Mouse (Mus musculus): ENCODE results near the gene Zfp54. TPM values are rescaled to one million over a fixed set of nuclear protein-coding genes. Genes with fewer than 3 reads are reported as not detected.
"Not testable (repeated sequence)": the region's sequence is repeated elsewhere in the genome, so short reads cannot be mapped to it uniquely, and the experiment has no call there.

The Zfp54 gene
- total RNA-seq (2017) = 5.9 and 6.3 TPM in 2 replicates

- ATAC-seq (replicated peaks; ENCODE audit: low read depth, poor library complexity, severe bottlenecking) = peak; percentile 97
Measured at GRCm38 (mm10) chr17:21422664-21423599, at the start of gene Zfp54. Gene Zfp54 (plus strand): TSS chr17:21423227.

GRCm38 (mm10) chr17:21375311-21375710 lies 47.7 kb upstream of the Zfp54 start:
- ATAC-seq (replicated peaks; ENCODE audit: low read depth, poor library complexity, severe bottlenecking) = no peak

- peak; percentile 99 for ATAC-seq (replicated peaks; ENCODE audit: low read depth, poor library complexity, severe bottlenecking)
Measured at GRCm38 (mm10) chr17:21383391-21384056, 39.5 kb upstream of the Zfp54 start, which contains the start of gene Zfp677. Gene Zfp677 (plus strand): TSS chr17:21383748.

GRCm38 (mm10) chr17:21384057-21384411 lies 39.0 kb upstream of the Zfp54 start:
- ATAC-seq (replicated peaks; ENCODE audit: low read depth, poor library complexity, severe bottlenecking) = peak; percentile 43

GRCm38 (mm10) chr17:21438806-21439400 lies 15.9 kb downstream of the Zfp54 start:
- not testable (repeated sequence) for ATAC-seq (replicated peaks; ENCODE audit: low read depth, poor library complexity, severe bottlenecking)

- peak; percentile 80 for ATAC-seq (replicated peaks; ENCODE audit: low read depth, poor library complexity, severe bottlenecking)
Measured at GRCm38 (mm10) chr17:21449669-21450068, 26.6 kb downstream of the Zfp54 start.

GRCm38 (mm10) chr17:21450138-21450704 lies 27.2 kb downstream of the Zfp54 start, which contains the start of gene Zfp51:
Gene Zfp51 (plus strand): TSS chr17:21450374.
- ATAC-seq (replicated peaks; ENCODE audit: low read depth, poor library complexity, severe bottlenecking) = peak; percentile 99

GRCm38 (mm10) chr17:21463550-21463949 lies 40.5 kb downstream of the Zfp54 start:
- no peak for ATAC-seq (replicated peaks; ENCODE audit: low read depth, poor library complexity, severe bottlenecking)

GRCm38 (mm10) chr17:21472032-21472652 lies 49.1 kb downstream of the Zfp54 start:
- ATAC-seq (replicated peaks; ENCODE audit: low read depth, poor library complexity, severe bottlenecking) = no peak

GRCm38 (mm10) chr17:21472653-21473307 lies 49.8 kb downstream of the Zfp54 start:
- ATAC-seq (replicated peaks; ENCODE audit: low read depth, poor library complexity, severe bottlenecking) = peak; percentile 79

- 0 out of 2 replicates have a peak, but pooled peaks have one; percentile 25 for ATAC-seq (replicated peaks; ENCODE audit: low read depth, poor library complexity, severe bottlenecking)
Measured at GRCm38 (mm10) chr17:21473362-21474190, 50.5 kb downstream of the Zfp54 start.

GRCm38 (mm10) chr17:21474729-21475128 lies 51.7 kb downstream of the Zfp54 start:
- not testable (repeated sequence) for ATAC-seq (replicated peaks; ENCODE audit: low read depth, poor library complexity, severe bottlenecking)

- ATAC-seq (replicated peaks; ENCODE audit: low read depth, poor library complexity, severe bottlenecking) = not testable (repeated sequence)
Measured at GRCm38 (mm10) chr17:21475290-21475689, 52.3 kb downstream of the Zfp54 start.

- not testable (repeated sequence) for ATAC-seq (replicated peaks; ENCODE audit: low read depth, poor library complexity, severe bottlenecking)
Measured at GRCm38 (mm10) chr17:21476351-21476750, 53.3 kb downstream of the Zfp54 start.

GRCm38 (mm10) chr17:21478103-21478777 lies 55.2 kb downstream of the Zfp54 start:
- not testable (repeated sequence) for ATAC-seq (replicated peaks; ENCODE audit: low read depth, poor library complexity, severe bottlenecking)
